Mouse (Mus musculus): ENCODE results near the gene Prss12. TPM values are rescaled to one million over a fixed set of nuclear protein-coding genes. Genes with fewer than 3 reads are reported as not detected.

The Prss12 gene
- polyA plus RNA-seq, 1 experiment from 2014 or later: 9.4 TPM

DNA sequence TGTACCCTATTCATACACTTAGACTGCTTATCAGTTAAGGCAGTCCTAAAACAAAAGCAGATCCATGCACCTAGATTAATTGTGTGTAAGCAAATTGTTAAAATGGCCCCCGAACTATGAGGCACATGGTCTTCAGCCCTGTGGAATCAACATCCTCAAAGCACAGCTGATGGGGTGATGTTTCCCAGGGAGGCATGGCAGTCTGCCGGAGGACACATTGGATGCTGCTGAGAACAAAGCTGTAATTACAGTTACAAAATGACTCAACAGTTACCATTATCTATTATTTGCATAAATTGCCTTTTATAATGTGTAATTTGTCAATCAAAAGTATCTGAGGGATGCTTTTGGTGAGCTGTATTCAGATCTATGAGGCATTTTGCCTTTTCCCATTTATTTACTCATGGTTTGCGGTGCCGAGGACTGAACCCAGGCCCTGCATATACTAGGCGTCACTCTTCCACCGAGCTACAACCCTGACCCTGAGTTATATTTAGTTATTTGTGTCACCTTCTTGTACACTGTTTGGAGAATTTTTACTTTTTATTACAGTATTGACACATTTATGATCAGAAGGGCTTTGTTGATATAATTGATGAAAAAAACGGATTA is 108.6 kb downstream of the Prss12 start:
- no peaks in the 10 kb centered on the region for H3K27me3 ChIP-seq (ENCODE audit: insufficient read depth, low read length)
- no peaks in the 10 kb centered on the region for H3K4me1 ChIP-seq (ENCODE audit: insufficient read depth, low read length)
- H3K4me3 ChIP-seq (ENCODE audit: low read length): no peak overlapping the region
- H3K36me3 ChIP-seq (ENCODE audit: insufficient read depth, low read length): no peaks in the 10 kb centered on the region
- H3K27ac ChIP-seq (ENCODE audit: low read length): no peak overlapping the region
- H3K9ac ChIP-seq (replicated peaks; ENCODE audit: low read length): no peak overlapping the region
- 89% methylated on average over 7 of the region's 7 CpGs for whole genome bisulfite sequencing
- no peaks in the 10 kb centered on the region for H3K9me3 ChIP-seq (ENCODE audit: low read length)
- no peak for ATAC-seq (ENCODE audit: low FRiP score, low TSS enrichment)
- H3K4me2 ChIP-seq (replicated peaks; ENCODE audit: low read depth, low read length): no peak overlapping the region

Other genes with a start within 250 kb of the Prss12 start
- 9.5 and 9.9 TPM in 2 replicates for gene Synpo2, start 210.8 kb upstream of the Prss12 start, polyA plus RNA-seq (2015; fragmentation: Nextera tagmentation; extraction: Ambion mirVana)
- 70.1 and 75.4 TPM in 2 replicates for gene Sec24d, start 179.5 kb upstream of the Prss12 start, polyA plus RNA-seq (2015; fragmentation: Nextera tagmentation; extraction: Ambion mirVana)
- gene Mettl14, start 60.8 kb upstream of the Prss12 start, polyA plus RNA-seq (2015; fragmentation: Nextera tagmentation; extraction: Ambion mirVana): 29.5 and 30.7 TPM in 2 replicates
- gene Ndst3, start 243.9 kb downstream of the Prss12 start, polyA plus RNA-seq (2015; fragmentation: Nextera tagmentation; extraction: Ambion mirVana): 1.2 and 1.8 TPM in 2 replicates